Comparison of ENCODE assay signal across 8 mouse cellular contexts in genomic region chr3:41084421-41084820, GRCm38 (mm10). TPM values are rescaled to one million over a fixed set of nuclear protein-coding genes. Genes with fewer than 3 reads are reported as not detected.
DNase-seq lines count a peak whose midpoint lies in the region; ATAC-seq and TF ChIP-seq lines count a peak whose summit lies in the region.
"Had no signal": no experiment of that assay in that cellular context is flagged by ENCODE, and none has a peak within 500 bp of the region (broad histone marks: within the 10 kb centered on the region; RNA-seq: fewer than 3 reads in every experiment).

No protein-coding gene starts in this region.

- peak overlapping the region; percentile 87; the same call in 1 of the 2 replicates for H3K9ac ChIP-seq in heart, embryonic 14.5 days (ENCODE audit: low read length)
- H3K9ac ChIP-seq in ES-Bruce4 (ENCODE audit: low read depth, poor library complexity, severe bottlenecking), result peak overlapping the region; percentile 89; the same call in 1 of the 2 replicates
- H3K9ac ChIP-seq in embryonic facial prominence, embryonic 14.5 days (ENCODE audit: low read depth, low read length), result no peak overlapping the region
- H3K9ac ChIP-seq in liver, embryonic 13.5 days, result peak overlapping the region; percentile 96; the same call in 1 of the 2 replicates

- WGBS in heart, embryonic 14.5 days, result 82% methylated on average over 5 of the region's 5 CpGs
- WGBS in embryonic facial prominence, embryonic 14.5 days, result 80% methylated on average over 5 of the region's 5 CpGs
- WGBS in liver, embryonic 13.5 days (ENCODE audit: insufficient replicate concordance), result 84% methylated on average over 5 of the region's 5 CpGs

- H3K4me1 ChIP-seq in heart, embryonic 14.5 days (ENCODE audit: control insufficient read depth in 2 of 2, insufficient read depth in 2 of 2, low read length in 2 of 2), result peaks cover 2 to 22% of the 10 kb centered on the region in 2 experiments; a peak in 3 of 4 replicates
- H3K4me1 ChIP-seq in ES-Bruce4 (ENCODE audit: control insufficient read depth, insufficient read depth, low read length), result peaks cover 4% of the 10 kb centered on the region
- peaks cover 20% of the 10 kb centered on the region; the same call in 1 of the 2 replicates for H3K4me1 ChIP-seq in embryonic facial prominence, embryonic 14.5 days (ENCODE audit: control insufficient read depth, insufficient read depth, low read length)
- H3K4me1 ChIP-seq in liver, embryonic 13.5 days (replicated peaks), result peaks cover 33% of the 10 kb centered on the region

- TF ChIP-seq EP300 in ES-Bruce4 (IDR thresholded peaks at IDR 0.05; ENCODE audit: insufficient read depth, low read depth, low read length), result no peak

- no peaks in the 10 kb centered on the region for H3K9me3 ChIP-seq in heart, embryonic 14.5 days (ENCODE audit: control insufficient read depth, low read length)
- H3K9me3 ChIP-seq in ES-Bruce4 (replicated peaks; ENCODE audit: control insufficient read depth, insufficient read depth, low read length, poor library complexity, severe bottlenecking), result no peaks in the 10 kb centered on the region
- no peaks in the 10 kb centered on the region for H3K9me3 ChIP-seq in embryonic facial prominence, embryonic 14.5 days (ENCODE audit: control insufficient read depth, low read length)
- no peaks in the 10 kb centered on the region for H3K9me3 ChIP-seq in liver, embryonic 13.5 days (replicated peaks)

- no peak for TF ChIP-seq CTCF in ES-Bruce4 (IDR thresholded peaks at IDR 0.05; ENCODE audit: low read depth, low read length)

- H3K27ac ChIP-seq in heart, embryonic 14.5 days (replicated peaks in 1 of 2; ENCODE audit: control insufficient read depth in 1 of 2, insufficient read depth in 1 of 2, low read depth in 2 of 2, low read length in 2 of 2), result no peak overlapping the region
- H3K27ac ChIP-seq in ES-Bruce4 (ENCODE audit: insufficient read depth, low read length), result 0 out of 2 replicates have a peak overlapping the region, but pooled peaks have one; percentile 5
- no peak overlapping the region for H3K27ac ChIP-seq in embryonic facial prominence, embryonic 14.5 days (replicated peaks; ENCODE audit: low read depth, low read length)
- no peak overlapping the region for H3K27ac ChIP-seq in liver, embryonic 13.5 days

- peak overlapping the region; percentile 82 for H3K4me2 ChIP-seq in heart, embryonic 14.5 days (ENCODE audit: low read length)
- peak overlapping the region; percentile 62 for H3K4me2 ChIP-seq in embryonic facial prominence, embryonic 14.5 days (ENCODE audit: low read depth, low read length)
- peak overlapping the region; percentile 99 for H3K4me2 ChIP-seq in liver, embryonic 13.5 days

- 0 out of 2 replicates have a peak, but pooled peaks cover 2% of the 10 kb centered on the region for H3K36me3 ChIP-seq in heart, embryonic 14.5 days (ENCODE audit: control insufficient read depth, insufficient read depth, low read length)
- no peaks in the 10 kb centered on the region for H3K36me3 ChIP-seq in ES-Bruce4 (ENCODE audit: control insufficient read depth, insufficient read depth, low read length, poor library complexity, severe bottlenecking)
- no peaks in the 10 kb centered on the region for H3K36me3 ChIP-seq in embryonic facial prominence, embryonic 14.5 days (ENCODE audit: control insufficient read depth, insufficient read depth, low read length)
- no peaks in the 10 kb centered on the region for H3K36me3 ChIP-seq in liver, embryonic 13.5 days

- no peak for DNase-seq in heart, adult 9 months (ENCODE audit: low spot score in 2 of 2)
- no peak for DNase-seq in embryonic facial prominence, embryonic 14.5 days (ENCODE audit: low spot score)
- DNase-seq in liver, embryonic 13.5 days, result no peak
- no peak for DNase-seq in frontal cortex, postnatal 14 days (ENCODE audit: low spot score in 2 of 2)
- DNase-seq in natural killer cell, adult 2 months (ENCODE audit: low spot score in 2 of 2), result no peak
- DNase-seq: gastrocnemius, postnatal 14 days had no signal

- no peaks in the 10 kb centered on the region for H3K27me3 ChIP-seq in heart, embryonic 14.5 days (ENCODE audit: control insufficient read depth, insufficient read depth, low read length)
- H3K27me3 ChIP-seq in ES-Bruce4 (ENCODE audit: control insufficient read depth, insufficient read depth, low read length, poor library complexity, severe bottlenecking), result no peaks in the 10 kb centered on the region
- H3K27me3 ChIP-seq in embryonic facial prominence, embryonic 14.5 days (replicated peaks; ENCODE audit: control insufficient read depth, insufficient read depth, low read length), result no peaks in the 10 kb centered on the region
- H3K27me3 ChIP-seq in liver, embryonic 13.5 days, result no peaks in the 10 kb centered on the region

- TF ChIP-seq POLR2A in ES-Bruce4 (IDR thresholded peaks at IDR 0.05; ENCODE audit: insufficient read depth, low read length), result no peak

- ATAC-seq in heart, embryonic 14.5 days (ENCODE audit: insufficient number of reproducible peaks, insufficient read depth, low FRiP score, low read depth), result no peak
- no peak for ATAC-seq in embryonic facial prominence, embryonic 14.5 days (ENCODE audit: low read depth)
- ATAC-seq in liver, embryonic 13.5 days (ENCODE audit: low read depth), result no peak

- no peak overlapping the region for H3K4me3 ChIP-seq in heart, embryonic 14.5 days (ENCODE audit: control insufficient read depth in 1 of 2, insufficient read depth in 1 of 2, low read depth in 1 of 2, low read length in 2 of 2)
- no peak overlapping the region for H3K4me3 ChIP-seq in ES-Bruce4 (ENCODE audit: low read depth, low read length)
- 0 out of 2 replicates have a peak overlapping the region, but pooled peaks have one; percentile 86 for H3K4me3 ChIP-seq in embryonic facial prominence, embryonic 14.5 days (ENCODE audit: low read depth, low read length)
- peak overlapping the region; percentile 100 for H3K4me3 ChIP-seq in liver, embryonic 13.5 days (replicated peaks)

RNA-seq across cellular contexts. Expression of gene Pgrmc2, which starts 1.6 kb away (rescaled TPM):
- 32.7 and 39.7 TPM in 2 replicates for polyA plus RNA-seq in heart, embryonic 14.5 days (2014; fragmentation: Nextera tagmentation; extraction: Ambion mirVana)
- 42.9 and 48.0 TPM in 2 replicates for polyA plus RNA-seq in ES-Bruce4 (2011; ENCODE audit: insufficient read depth, insufficient read length, low read depth, missing spikeins)
- 32.5 and 33.7 TPM in 2 replicates for polyA plus RNA-seq in embryonic facial prominence, embryonic 14.5 days (2014; fragmentation: Nextera tagmentation; extraction: Ambion mirVana)
- 20.1 and 22.2 TPM in 2 replicates for polyA plus RNA-seq in liver, embryonic 13.5 days (2015; fragmentation: Nextera tagmentation; extraction: Ambion mirVana)

Comparison
In these comparisons a context has a peak if more than half of its experiments do, and no peak if none do; other contexts are left out.
1. H3K4me3 ChIP-seq: peak in embryonic facial prominence, embryonic 14.5 days (single experiment) and liver, embryonic 13.5 days (single experiment); none in heart, embryonic 14.5 days (0 of 2) and ES-Bruce4 (single experiment).
2. Peak in every context shown above with its lines, with median percentiles within 50 percentile points of each other: H3K4me2 ChIP-seq.